Mouse (Mus musculus) effector memory CD4-positive, alpha-beta T cell, adult 7 months (primary cell): ENCODE results near the gene Tc2n. TPM values are rescaled to one million over a fixed set of nuclear protein-coding genes. Genes with fewer than 3 reads are reported as not detected.

Source experiments
- polyA plus RNA-seq: library from polyadenylated mRNA; unstranded; fragments of 100-300 nt; shearing (Covaris generic); gene quantifications from one replicate; pipeline ENCODE4 v1.2.1, GENCODE M21; 2017

Gene Tc2n
- polyA plus RNA-seq, result not detected

DNA sequence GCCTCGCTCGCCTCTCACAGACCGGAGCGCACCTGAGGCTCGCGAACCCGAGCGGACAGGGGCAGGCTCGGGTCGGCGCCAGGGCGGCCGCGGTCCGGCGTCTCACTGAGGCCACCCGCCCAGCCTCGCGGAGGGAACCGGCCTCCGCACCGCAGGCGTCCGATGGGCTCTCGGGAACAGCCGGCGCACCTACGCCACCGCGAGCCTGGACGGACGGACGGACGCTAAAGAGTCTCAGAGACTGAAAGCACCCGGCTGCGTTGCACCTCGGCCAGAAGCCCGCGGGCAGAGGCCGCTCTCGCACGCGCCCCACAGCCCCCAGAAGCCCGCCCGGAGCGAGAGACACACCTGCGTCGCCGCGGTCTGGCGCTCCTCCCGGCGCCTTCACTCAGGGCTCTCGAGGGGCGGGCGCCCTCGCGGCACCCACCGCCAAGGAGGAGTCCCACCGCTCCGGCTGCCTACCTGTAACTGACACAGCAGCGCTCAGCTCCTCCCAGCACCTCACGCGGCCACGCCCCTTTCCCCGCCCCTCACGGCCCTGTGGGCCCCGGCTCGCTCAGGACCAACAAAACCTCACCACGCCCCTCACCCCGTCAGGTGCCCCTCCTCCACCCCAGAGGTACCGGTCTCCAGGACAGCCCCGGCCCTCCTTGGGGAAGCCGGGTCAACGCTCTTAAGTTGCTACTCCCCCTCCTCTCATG lies at the start of gene Tc2n:
TSS of gene Tc2n (minus strand) at position 470 of the 701 bp plus-strand sequence.

Other genes starting within 250 kb of the Tc2n start
- 0.18 TPM for gene Fbln5, start 100.5 kb upstream of the Tc2n start, polyA plus RNA-seq
- 90.9 TPM for gene Trip11, start 194.7 kb upstream of the Tc2n start, polyA plus RNA-seq
- 24.4 TPM for gene Atxn3, start 239.7 kb upstream of the Tc2n start, polyA plus RNA-seq